Mouse (Mus musculus) brain, adult 2 months (tissue): Measurements from ENCODE around the gene Gm49336.
A peak's percentile ranks its signal among the peaks of the same experiment; 100 is the strongest.

Experiments
- DNase-seq: peaks from one replicate; pipeline ENCODE4 v3.0.0; 2011; ENCODE audit warnings: low read depth, low spot score

Gene Gm49336

GRCm38 (mm10) chr14:60251281-60252003, at the start of gene Gm49336, which contains the start of gene Nupl1:
Gm49336 (minus strand) TSS chr14:60251507.
Nupl1 (minus strand) TSS chr14:60251431.
- peak; percentile 100 for DNase-seq

DNA sequence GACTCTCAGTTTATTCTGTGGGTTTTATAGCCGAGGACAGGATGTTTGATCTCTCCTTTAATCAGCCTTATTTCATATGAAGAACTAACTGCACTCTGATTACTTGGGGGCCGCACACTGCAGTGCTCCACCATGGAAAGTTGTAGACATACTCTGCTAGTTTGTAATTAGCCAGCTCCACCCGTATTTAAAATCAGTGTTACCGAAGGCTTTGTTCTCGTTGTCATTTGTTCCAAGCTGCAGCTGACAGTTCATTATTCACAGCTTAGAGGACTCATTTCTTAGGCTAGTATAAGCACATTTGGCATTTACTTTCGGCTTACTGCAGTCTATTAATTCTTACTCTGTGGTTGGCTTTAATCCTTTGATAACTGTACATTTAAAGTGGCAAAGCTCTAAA, 49.7 kb upstream of the Gm49336 start:
- peak; percentile 43 for DNase-seq

- peak; percentile 80 for DNase-seq
Measured at GRCm38 (mm10) chr14:60300224-60300991, 49.1 kb upstream of the Gm49336 start.

DNA sequence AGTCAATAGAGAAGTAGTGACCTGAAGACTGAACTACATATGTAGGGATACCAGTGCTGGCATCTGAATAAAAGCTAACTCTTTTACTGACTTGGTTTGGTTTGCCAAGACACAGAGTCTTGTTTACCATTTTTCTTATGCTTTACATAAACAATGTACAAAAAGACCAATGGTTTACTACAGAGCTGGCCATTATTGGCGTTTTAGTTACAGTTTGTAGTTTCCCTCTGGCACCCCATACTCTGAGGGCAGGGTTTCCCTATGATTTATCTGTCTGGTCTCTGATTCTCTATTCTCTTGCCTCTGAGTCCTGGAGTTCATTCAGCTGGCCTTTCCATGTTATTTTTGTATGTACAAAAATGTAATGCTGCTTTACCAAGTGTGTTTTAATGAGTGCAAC, 44.2 kb upstream of the Gm49336 start:
- DNase-seq, result no peak

DNA sequence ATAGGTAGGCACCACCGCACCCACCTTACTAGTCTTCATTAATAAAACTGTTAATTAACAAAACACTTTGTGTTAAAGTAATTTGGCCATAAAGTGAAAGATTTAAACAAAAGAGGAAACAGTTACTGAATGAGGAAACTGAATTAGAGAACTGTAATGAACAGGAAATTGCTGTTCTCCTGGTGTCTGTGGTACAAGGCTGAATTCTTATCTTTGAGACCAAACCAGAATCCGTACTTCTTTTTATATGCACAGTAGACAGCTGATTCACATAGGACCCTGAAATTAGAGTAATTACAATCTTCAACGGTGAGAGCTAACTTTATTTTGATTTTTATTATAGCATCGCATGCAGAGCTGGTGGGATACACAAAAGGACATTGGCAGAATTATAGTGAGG, 39.1 kb upstream of the Gm49336 start:
- no peak for DNase-seq

- DNase-seq, result no peak
Measured at GRCm38 (mm10) chr14:60286194-60286863, 35.0 kb upstream of the Gm49336 start.

GRCm38 (mm10) chr14:60275301-60276276, 24.3 kb upstream of the Gm49336 start:
- no peak for DNase-seq

- DNase-seq, result no peak
Measured at GRCm38 (mm10) chr14:60273346-60273745, 22.0 kb upstream of the Gm49336 start.

- peak; percentile 22 for DNase-seq
Measured at GRCm38 (mm10) chr14:60269333-60269732, 18.0 kb upstream of the Gm49336 start.

DNA sequence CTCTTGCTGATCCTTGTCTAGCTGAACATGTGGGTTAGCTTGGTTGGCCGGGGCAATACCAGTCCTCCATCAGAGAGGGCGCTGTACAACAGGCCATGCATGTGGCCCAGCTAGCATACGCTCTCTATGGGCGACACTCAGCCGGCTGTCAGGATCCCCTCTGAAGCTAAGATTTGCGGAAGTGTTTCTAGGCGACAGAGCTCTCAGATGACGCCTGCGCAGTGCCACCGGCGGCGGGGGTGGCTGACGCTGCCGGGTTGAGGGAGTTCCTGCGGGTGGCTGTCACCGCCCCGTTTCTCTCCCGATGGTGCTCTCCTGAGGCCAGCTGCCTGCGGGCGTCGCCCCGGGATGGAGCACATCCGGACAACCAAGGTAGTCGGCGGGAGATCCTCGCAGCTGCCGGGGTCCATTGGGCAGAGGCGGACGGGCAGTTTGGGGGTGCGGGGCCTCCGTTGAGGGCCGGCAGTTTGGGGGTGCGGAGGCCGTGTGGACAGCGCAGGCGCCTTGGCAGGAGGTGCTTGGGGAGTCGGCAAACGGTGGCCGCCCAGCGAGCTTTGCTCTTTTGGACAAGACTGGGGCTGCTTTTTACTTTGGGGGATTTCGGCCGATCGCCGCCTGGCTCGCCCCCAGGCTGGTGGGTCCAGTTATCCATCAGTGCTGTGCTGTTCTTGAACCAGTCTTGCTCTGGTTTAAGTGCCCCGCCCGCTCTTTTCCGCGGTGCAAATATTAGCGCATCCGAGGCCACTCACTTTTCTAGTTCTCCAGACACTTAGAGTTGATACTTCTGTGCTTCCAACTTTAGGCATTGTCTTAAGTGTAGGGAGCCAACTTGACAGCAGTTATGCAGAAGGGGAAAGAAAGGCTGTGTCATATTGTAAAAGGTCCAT, 13.9 kb upstream of the Gm49336 start, which contains the start of gene Mtmr6:
Mtmr6 (plus strand) TSS at position 239 of the 887 bp plus-strand sequence.
- DNase-seq, result peak; percentile 100

DNA sequence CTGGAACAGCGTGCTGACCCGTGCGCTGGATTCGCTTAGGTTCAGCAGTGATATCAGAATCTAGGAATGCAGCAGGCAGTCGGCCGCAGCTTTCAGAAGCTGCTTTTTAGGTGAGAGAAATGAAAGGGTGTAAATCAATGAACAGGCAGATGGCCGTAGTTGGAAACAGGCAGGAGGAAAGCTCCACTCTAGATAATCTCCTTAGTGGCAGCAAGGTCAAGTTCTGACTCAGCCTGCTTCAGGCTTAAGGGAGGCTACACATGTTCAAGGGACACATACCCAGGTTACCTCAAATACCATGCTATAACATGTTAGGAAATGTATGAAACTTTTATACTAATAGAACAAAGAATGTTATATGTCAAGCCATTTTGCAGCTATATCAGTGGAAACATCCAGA, 11.0 kb upstream of the Gm49336 start:
- DNase-seq, result no peak

DNA sequence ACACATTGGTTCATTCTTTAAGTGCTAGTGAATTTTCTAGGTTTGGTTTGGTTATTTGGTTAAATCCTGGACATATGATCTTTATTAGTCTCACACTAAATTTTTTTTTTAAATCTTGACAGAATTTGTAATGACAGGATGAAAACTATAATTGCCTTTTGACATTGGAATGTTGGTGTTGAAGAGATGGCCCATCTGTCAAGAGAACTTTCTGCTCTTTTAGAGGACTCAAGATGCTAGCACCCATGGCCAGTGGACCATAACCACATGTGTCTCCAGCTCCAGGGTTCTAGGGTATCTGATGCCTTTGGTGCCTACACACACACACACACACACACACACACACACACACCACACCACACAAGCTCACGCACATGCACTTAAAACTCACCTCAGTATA, 6.5 kb upstream of the Gm49336 start:
- DNase-seq, result no peak

- no peak for DNase-seq
Measured at GRCm38 (mm10) chr14:60257101-60257500, 5.8 kb upstream of the Gm49336 start.

GRCm38 (mm10) chr14:60256356-60256755, 5.0 kb upstream of the Gm49336 start:
- DNase-seq, result no peak

GRCm38 (mm10) chr14:60254774-60255173, 3.5 kb upstream of the Gm49336 start:
- no peak for DNase-seq

DNA sequence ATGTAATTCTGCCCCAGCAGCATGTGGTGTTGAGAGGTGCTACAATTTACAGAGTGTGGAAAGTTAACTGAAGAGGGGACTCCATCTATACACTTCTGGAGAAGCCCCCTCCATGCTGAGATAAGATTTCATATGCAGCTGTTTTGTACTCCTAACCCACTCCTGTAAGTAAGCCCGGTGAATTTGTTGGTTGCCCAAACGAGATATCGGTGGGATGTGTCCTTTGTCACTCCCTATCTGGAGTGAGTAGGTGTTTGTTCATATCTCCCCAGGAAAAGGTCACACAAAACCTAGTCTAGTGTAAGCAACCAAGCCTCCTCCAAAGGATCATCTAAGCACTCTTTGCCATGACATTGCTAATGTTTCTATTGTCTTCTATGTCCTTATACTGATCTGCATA, 2.2 kb upstream of the Gm49336 start:
- no peak for DNase-seq

GRCm38 (mm10) chr14:60252004-60253000, 995 bp upstream of the Gm49336 start:
- peak; percentile 24 for DNase-seq

DNA sequence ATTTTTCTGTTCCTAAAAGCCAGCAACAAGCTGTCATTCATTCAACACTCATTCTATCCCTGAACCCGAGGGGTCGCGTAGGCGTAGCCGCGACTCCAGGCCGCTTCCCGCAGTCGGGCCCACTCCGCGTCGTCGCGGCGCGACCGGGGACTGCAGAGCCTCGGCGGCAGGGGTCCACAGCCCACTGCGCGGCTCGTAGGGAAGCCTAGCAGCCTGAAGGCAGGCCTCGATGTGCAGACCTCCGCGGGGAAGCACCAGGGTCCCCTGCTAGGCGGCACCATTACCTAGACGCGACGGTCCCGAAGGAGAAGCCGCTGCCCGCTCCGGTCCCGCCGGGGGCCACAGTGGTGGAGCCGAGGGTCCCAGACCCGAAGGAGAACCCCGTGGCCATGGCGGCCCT, 428 bp downstream of the Gm49336 start:
- DNase-seq, result peak; percentile 42

DNA sequence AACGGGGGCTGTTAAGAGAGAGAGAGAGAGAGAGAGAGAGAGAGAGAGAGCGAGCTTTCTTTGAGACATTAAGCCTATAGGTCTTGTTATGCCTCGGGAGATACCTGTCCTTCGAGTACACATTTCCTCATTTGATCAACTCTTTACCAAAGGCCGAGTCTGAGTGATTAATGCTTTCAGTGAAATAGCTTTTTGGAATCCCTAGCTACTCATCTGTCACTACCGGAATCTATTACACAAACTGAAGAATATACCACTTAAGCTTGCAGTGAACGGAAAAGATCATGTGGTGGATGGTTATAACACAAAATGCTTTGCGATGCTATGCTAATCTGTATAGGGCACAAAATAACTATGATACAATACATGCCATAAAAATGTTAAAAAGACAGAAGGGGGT, 941 bp downstream of the Gm49336 start:
- no peak for DNase-seq
